In the genomic region with DNA sequence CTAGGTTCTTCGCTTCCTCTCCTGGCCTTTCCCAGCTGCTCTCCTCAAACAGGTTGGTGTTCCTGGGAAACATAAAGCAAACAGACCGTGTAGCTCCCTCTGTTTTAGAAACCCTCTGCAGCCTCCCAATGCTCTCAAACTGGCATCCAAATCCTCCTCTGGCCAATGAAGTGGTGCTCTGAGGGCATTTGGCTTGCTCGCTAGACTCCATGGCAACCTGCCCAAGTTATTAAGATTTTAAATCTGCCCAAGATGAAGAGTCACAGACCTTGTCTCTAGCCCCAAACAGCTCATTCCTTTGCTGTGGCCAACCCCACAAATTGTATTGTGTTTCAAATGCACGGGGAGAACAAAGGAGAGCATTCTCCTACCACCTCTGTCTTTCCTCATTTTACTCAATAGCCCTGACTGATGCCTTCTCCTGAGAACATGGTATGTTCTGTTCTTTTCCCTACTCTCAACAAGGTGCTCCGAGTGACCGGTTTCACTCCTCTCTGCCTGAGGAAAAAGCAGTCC, we compare ENCODE assay signal across 12 mouse cellular contexts. TPM values are rescaled to one million over a fixed set of nuclear protein-coding genes. Genes with fewer than 3 reads are reported as not detected.
"Had no signal": no experiment of that assay in that cellular context is flagged by ENCODE, and none has a peak within 500 bp of the region (broad histone marks: within the 10 kb centered on the region; RNA-seq: fewer than 3 reads in every experiment).

No protein-coding gene starts in this region.

- H3K9me3 ChIP-seq: limb, embryonic 15.5 days; liver, embryonic 12.5 days; lung, embryonic 15.5 days; megakaryocyte, embryonic 14.5 days; midbrain, embryonic 12.5 days had no signal

- H3K36me3 ChIP-seq: limb, embryonic 15.5 days; liver, embryonic 12.5 days; lung, embryonic 15.5 days; midbrain, embryonic 12.5 days had no signal

- DNase-seq: kidney, adult 9 months; kidney, postnatal 10 days; lung, postnatal 14 days; right cerebral cortex, adult 18-20 months; thymus, adult 2 months; thymus, postnatal 25 days had no signal

- H3K4me2 ChIP-seq: limb, embryonic 15.5 days; liver, embryonic 12.5 days; lung, embryonic 15.5 days; midbrain, embryonic 12.5 days had no signal

- H3K27ac ChIP-seq: limb, embryonic 15.5 days; liver, embryonic 12.5 days; lung, embryonic 15.5 days; macrophage; midbrain, embryonic 12.5 days had no signal

- H3K4me1 ChIP-seq: liver, embryonic 12.5 days had no signal

- ATAC-seq: liver, embryonic 12.5 days had no signal

- H3K27me3 ChIP-seq: limb, embryonic 15.5 days; liver, embryonic 12.5 days; lung, embryonic 15.5 days; midbrain, embryonic 12.5 days had no signal

- H3K4me3 ChIP-seq: limb, embryonic 15.5 days; liver, embryonic 12.5 days; lung, embryonic 15.5 days; megakaryocyte, embryonic 14.5 days; midbrain, embryonic 12.5 days had no signal

- H3K9ac ChIP-seq: limb, embryonic 15.5 days; liver, embryonic 12.5 days; lung, embryonic 15.5 days; midbrain, embryonic 12.5 days had no signal

RNA-seq across cellular contexts. Expression of gene D630039A03Rik, which starts 8.5 kb away (rescaled TPM):
- polyA plus RNA-seq: macrophage had no signal
